Mouse (Mus musculus) CH12.LX (cell line): Measurements from ENCODE around the gene Lect2.

Experiments used
- CTCF ChIP-seq, 2 experiments: IDR thresholded peaks in 1 of 2; conservative IDR thresholded peaks in 1 of 2; 2 replicates each; pipeline ENCODE4 v1.5.1; 2011 to 2012; ENCODE audit warnings: low read depth in 2 of 2, low read length in 2 of 2, improper control_type of control experiment in 1 of 2, inconsistent platforms in 1 of 2, mild to moderate bottlenecking in 1 of 2, moderate library complexity in 1 of 2
- EP300 ChIP-seq: IDR thresholded peaks from 2 replicates; pipeline ENCODE4 v1.6.1; 2011; ENCODE audit warnings: low read length, improper control_type of control experiment
- HCFC1 ChIP-seq: IDR thresholded peaks from 2 replicates; pipeline ENCODE4 v1.6.1; 2012; ENCODE audit warnings: low read depth, mild to moderate bottlenecking, inconsistent platforms, low read length, improper control_type of control experiment
- JUN ChIP-seq: IDR thresholded peaks from 2 replicates; pipeline ENCODE4 v1.6.1; 2011; ENCODE audit warnings: low read depth, mild to moderate bottlenecking, low read length, improper control_type of control experiment, moderate library complexity; ENCODE audit not compliant: insufficient read depth
- POLR2A ChIP-seq: IDR thresholded peaks from 2 replicates; pipeline ENCODE4 v1.6.1; 2011; ENCODE audit warnings: low read depth, mild to moderate bottlenecking, improper control_type of control experiment, low read length

DNA sequence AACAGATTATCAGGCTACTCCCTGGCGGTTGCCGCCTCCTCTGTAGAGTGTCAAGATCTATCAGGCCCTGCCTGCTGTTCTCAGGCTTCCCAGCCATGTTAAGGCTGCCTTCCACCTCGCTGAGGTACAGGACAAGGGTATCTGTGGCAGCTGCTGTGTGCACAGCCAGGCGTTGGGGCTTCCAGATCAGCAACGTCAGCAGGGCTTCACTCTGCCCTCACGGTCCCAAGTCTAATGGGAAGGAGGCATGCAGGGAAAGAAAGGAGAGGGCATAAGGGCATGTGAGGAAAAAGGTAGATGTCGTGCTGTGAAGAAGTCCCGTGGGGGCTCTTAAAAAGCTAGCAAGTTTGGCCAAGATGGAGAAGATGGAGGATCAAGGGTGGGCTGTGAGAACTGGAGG is 46.9 kb upstream of the Lect2 start:
- TF ChIP-seq HCFC1 (no peak), POLR2A (no peak), CTCF (conservative IDR thresholded peaks at IDR 0.05 in 1 of 2, IDR thresholded peaks at IDR 0.05 in 1 of 2; ENCODE audit: low read depth in 2 of 2, low read length in 2 of 2) (no peak), JUN (no peak), EP300 (no peak)
